Mouse (Mus musculus): ENCODE data around the gene Cuedc2. TPM values are rescaled to one million over a fixed set of nuclear protein-coding genes. Genes with fewer than 3 reads are reported as not detected.

Cuedc2 gene
- polyA plus RNA-seq, 1 experiment from 2014 or later, result 300 TPM

DNA sequence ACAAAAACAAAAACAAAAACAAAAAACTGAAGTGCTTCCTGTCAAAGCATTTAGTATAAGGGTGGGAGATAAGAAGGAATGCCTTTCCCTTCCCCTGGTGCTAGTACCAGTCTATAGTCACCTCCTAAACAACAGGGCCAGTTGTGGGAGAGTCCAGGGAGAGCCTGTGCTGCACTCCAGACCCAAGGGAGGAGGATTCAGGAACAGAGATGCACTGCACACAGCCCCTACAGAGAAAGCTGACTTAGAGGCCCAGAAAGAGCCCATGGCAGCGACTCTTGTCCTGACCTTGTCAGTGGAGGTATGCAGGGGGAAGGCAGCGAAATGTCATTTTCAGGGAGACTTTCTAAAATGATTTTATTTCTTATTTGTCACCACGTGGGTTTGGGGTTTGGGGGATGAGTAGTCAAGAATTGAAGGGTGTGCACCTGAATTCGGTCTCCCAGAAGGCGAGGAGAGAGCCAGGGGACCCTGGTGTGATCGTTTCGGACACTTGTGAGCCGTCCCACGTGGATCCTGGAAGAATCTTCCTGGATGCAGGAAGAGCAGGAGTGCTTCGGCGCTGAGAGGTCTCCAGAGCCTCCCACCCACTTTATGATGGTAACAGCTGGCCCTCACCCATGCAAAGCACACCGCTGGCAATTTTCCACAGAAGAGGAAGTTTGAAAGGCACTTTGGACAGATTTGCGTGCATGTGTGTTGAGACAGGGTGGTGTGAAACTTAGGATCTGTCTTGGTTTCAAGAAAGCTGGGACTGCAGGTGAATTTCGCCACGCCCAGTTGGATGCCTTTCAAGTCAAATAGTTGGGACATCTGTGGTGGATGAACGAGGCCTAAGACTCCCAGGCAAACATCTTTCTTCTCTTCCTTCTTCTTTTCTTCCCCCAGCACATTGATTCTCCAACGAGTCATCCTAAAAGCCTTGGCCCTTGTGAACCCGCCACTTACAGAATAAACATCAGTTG is 35.0 kb downstream of the Cuedc2 start:
- Histone ChIP-seq H3K36me3 (ENCODE audit: control insufficient read depth, insufficient read depth, low read length) (no peaks in the 10 kb centered on the region), H3K9me3 (ENCODE audit: control insufficient read depth, low read length) (no peaks in the 10 kb centered on the region), H3K4me3 (replicated peaks; ENCODE audit: low read depth, low read length) (peak overlapping the region; percentile 42; the same call in 1 of the 2 replicates), H3K9ac (replicated peaks; ENCODE audit: low read length) (no peak overlapping the region), H3K27me3 (ENCODE audit: control insufficient read depth, insufficient read depth, low read length) (peaks cover 24% of the 10 kb centered on the region; the same call in 1 of the 2 replicates), H3K27ac (replicated peaks; ENCODE audit: low read depth, low read length) (no peak overlapping the region), H3K4me2 (ENCODE audit: low read length) (peak overlapping the region; percentile 65), H3K4me1 (ENCODE audit: control insufficient read depth, insufficient read depth, low read length) (peaks cover 14% of the 10 kb centered on the region)
- 56% methylated on average over 18 of the region's 18 CpGs for WGBS
- ATAC-seq (ENCODE audit: low FRiP score, low TSS enrichment), result no peak
- no peak for DNase-seq

DNA sequence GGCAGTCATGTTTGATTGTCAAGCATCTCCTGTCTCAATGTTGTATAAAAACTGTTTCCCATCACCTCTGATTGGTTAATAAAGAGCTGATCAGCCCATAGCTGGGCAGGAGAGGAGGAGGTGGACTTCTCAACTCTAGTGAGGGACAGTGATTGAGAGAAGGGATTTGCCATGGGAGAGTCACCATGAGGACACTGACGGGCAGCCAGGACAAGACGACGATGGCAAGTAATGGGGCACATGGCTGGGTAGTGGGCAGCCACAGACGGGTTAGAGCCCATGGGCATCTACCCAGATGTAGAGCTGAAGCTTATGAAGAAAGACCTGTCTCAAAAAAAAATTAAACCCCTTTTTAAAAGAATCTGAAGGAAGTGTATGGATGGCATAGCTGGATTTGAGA is 36.0 kb downstream of the Cuedc2 start:
- Histone ChIP-seq H3K9ac (replicated peaks; ENCODE audit: low read length) (no peak overlapping the region), H3K4me1 (ENCODE audit: control insufficient read depth, insufficient read depth, low read length) (peaks cover 14% of the 10 kb centered on the region), H3K9me3 (ENCODE audit: control insufficient read depth, low read length) (no peaks in the 10 kb centered on the region), H3K27ac (replicated peaks; ENCODE audit: low read depth, low read length) (no peak overlapping the region), H3K4me2 (ENCODE audit: low read length) (no peak overlapping the region), H3K27me3 (ENCODE audit: control insufficient read depth, insufficient read depth, low read length) (peaks cover 14% of the 10 kb centered on the region; the same call in 1 of the 2 replicates), H3K36me3 (ENCODE audit: control insufficient read depth, insufficient read depth, low read length) (no peaks in the 10 kb centered on the region), H3K4me3 (replicated peaks; ENCODE audit: low read depth, low read length) (no peak overlapping the region)
- ATAC-seq (ENCODE audit: low FRiP score, low TSS enrichment), result no peak
- 90% methylated on average over 4 of the region's 4 CpGs for WGBS
- DNase-seq, result no peak

DNA sequence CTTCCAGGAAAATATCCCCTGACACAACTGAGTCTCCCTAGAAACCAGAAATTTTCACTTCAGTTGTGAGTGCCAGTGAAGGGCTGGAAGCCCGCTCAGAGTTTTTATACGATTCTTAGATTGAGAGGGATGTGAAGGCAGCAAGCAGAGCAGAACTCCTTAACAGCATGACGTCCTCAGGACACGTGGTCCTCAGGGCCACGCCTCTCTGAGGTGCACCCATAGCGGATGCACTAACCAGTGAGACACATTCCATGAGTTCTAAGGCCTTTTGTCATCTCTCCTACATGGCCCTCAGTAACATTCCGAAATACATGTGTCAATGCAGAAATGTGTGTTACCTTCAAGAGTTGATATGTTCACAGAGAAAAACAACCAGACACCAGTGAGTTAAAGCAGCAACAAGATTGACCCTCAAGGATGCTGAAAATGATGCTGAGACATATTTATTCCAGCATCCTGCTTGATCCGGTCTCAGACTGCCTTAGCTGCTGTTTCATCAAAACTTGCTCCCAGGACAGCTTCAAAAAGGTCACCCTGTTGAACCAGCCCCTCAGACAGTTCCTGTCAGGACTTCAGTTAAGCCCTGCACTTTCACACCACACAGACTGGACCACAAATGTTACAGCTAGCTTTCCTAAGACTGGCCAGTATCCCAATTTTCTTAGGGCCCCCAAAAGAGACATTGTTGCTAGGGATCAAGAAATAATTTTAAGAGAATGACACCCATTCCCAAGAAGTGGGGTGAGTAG is 38.0 kb downstream of the Cuedc2 start:
- peaks cover 10% of the 10 kb centered on the region for H3K4me1 ChIP-seq (ENCODE audit: control insufficient read depth, insufficient read depth, low read length)
- no peak overlapping the region for H3K4me2 ChIP-seq (ENCODE audit: low read length)
- H3K4me3 ChIP-seq (replicated peaks; ENCODE audit: low read depth, low read length), result no peak overlapping the region
- peaks cover 5% of the 10 kb centered on the region; the same call in 1 of the 2 replicates for H3K27me3 ChIP-seq (ENCODE audit: control insufficient read depth, insufficient read depth, low read length)
- no peak overlapping the region for H3K27ac ChIP-seq (replicated peaks; ENCODE audit: low read depth, low read length)
- no peaks in the 10 kb centered on the region for H3K9me3 ChIP-seq (ENCODE audit: control insufficient read depth, low read length)
- 43% methylated on average over 8 of the region's 8 CpGs for WGBS
- ATAC-seq (ENCODE audit: low FRiP score, low TSS enrichment) (no peak), DNase-seq (no peak)
- no peaks in the 10 kb centered on the region for H3K36me3 ChIP-seq (ENCODE audit: control insufficient read depth, insufficient read depth, low read length)
- H3K9ac ChIP-seq (replicated peaks; ENCODE audit: low read length), result no peak overlapping the region

DNA sequence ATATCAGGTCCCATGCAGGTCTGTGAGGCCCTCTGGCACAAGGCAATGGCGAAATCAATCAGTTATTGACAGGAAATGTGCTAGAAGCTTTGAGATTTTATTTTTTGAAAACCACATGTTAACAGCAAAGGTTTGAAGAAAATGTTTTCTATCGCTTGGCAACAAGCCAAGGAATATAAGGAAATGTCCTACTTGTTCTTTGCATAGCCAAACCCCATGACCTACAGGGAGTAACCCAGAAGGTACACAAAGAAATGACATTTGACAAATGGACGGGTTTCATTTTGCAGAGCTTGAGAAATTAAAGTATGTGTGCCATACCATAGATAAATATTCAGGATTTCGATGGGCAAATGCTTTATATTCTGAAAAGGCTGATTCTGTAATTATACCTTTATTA is 41.6 kb downstream of the Cuedc2 start:
- Histone ChIP-seq H3K9me3 (ENCODE audit: control insufficient read depth, low read length) (no peaks in the 10 kb centered on the region), H3K27me3 (ENCODE audit: control insufficient read depth, insufficient read depth, low read length) (no peaks in the 10 kb centered on the region), H3K4me1 (ENCODE audit: control insufficient read depth, insufficient read depth, low read length) (no peaks in the 10 kb centered on the region), H3K9ac (replicated peaks; ENCODE audit: low read length) (no peak overlapping the region), H3K36me3 (ENCODE audit: control insufficient read depth, insufficient read depth, low read length) (no peaks in the 10 kb centered on the region), H3K4me2 (ENCODE audit: low read length) (no peak overlapping the region), H3K4me3 (replicated peaks; ENCODE audit: low read depth, low read length) (no peak overlapping the region), H3K27ac (replicated peaks; ENCODE audit: low read depth, low read length) (no peak overlapping the region)
- 78% methylated on average over 4 of the region's 4 CpGs for WGBS
- ATAC-seq (ENCODE audit: low FRiP score, low TSS enrichment), result no peak
- no peak for DNase-seq

DNA sequence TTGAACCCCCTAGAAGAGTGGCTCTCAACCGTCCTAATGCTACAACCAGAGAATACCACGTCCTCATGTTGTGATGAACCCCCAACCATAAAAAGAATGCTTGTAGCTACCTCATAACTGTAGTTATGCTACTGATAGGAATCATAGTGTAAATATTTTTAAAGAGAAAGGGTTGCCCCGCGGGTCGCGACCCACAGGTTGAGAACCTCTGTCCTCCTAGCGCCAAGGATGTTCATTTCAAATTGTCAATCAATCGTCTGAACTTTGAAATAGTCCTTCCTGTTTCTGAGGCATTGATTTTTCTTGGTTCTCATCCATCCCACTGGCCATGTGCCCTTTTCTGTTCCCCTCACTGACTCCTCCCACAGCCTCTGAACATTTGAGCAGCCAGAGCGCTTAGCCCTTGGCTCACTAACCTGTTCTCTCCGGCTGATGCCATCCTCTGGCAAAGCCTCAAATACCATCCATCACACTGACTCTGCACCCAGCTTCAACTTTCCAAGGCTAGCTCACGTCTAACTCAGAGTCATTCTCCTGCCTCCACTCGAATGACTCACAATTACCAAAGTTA is 47.9 kb downstream of the Cuedc2 start:
- Histone ChIP-seq H3K9me3 (ENCODE audit: control insufficient read depth, low read length) (no peaks in the 10 kb centered on the region), H3K27me3 (ENCODE audit: control insufficient read depth, insufficient read depth, low read length) (no peaks in the 10 kb centered on the region), H3K36me3 (ENCODE audit: control insufficient read depth, insufficient read depth, low read length) (peaks cover 17% of the 10 kb centered on the region), H3K4me2 (ENCODE audit: low read length) (no peak overlapping the region), H3K4me1 (ENCODE audit: control insufficient read depth, insufficient read depth, low read length) (no peaks in the 10 kb centered on the region), H3K4me3 (replicated peaks; ENCODE audit: low read depth, low read length) (no peak overlapping the region), H3K9ac (replicated peaks; ENCODE audit: low read length) (no peak overlapping the region), H3K27ac (replicated peaks; ENCODE audit: low read depth, low read length) (no peak overlapping the region)
- ATAC-seq (ENCODE audit: low FRiP score, low TSS enrichment), result no peak
- 76% methylated on average over 12 of the region's 12 CpGs for WGBS
- no peak for DNase-seq

DNA sequence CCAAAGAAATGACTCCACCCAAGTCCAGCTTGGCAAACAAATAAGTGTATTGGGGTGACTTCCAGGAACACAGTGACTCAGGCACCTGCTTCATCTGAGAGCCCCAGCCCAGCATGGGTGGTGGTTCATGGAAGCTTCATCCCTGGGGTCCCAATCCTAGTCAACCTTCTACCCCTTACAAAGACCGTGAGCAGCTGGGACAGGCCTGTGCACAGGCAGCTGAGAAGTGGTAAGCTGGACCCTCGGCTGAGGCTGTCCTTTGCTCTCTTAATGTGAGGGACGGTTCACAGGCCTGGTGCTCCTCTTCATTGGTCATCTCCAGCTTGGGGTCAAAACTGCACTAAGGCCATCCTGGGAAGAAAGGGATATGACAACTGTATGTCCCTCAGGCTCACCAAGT is 50.9 kb downstream of the Cuedc2 start:
- Histone ChIP-seq H3K4me2 (ENCODE audit: low read length) (no peak overlapping the region), H3K4me3 (replicated peaks; ENCODE audit: low read depth, low read length) (no peak overlapping the region), H3K9ac (replicated peaks; ENCODE audit: low read length) (no peak overlapping the region), H3K4me1 (ENCODE audit: control insufficient read depth, insufficient read depth, low read length) (no peaks in the 10 kb centered on the region), H3K36me3 (ENCODE audit: control insufficient read depth, insufficient read depth, low read length) (peaks cover 47% of the 10 kb centered on the region), H3K27ac (replicated peaks; ENCODE audit: low read depth, low read length) (no peak overlapping the region), H3K9me3 (ENCODE audit: control insufficient read depth, low read length) (no peaks in the 10 kb centered on the region), H3K27me3 (ENCODE audit: control insufficient read depth, insufficient read depth, low read length) (no peaks in the 10 kb centered on the region)
- no peak for ATAC-seq (ENCODE audit: low FRiP score, low TSS enrichment)
- no peak for DNase-seq
- 86% methylated on average over 3 of the region's 3 CpGs for WGBS

DNA sequence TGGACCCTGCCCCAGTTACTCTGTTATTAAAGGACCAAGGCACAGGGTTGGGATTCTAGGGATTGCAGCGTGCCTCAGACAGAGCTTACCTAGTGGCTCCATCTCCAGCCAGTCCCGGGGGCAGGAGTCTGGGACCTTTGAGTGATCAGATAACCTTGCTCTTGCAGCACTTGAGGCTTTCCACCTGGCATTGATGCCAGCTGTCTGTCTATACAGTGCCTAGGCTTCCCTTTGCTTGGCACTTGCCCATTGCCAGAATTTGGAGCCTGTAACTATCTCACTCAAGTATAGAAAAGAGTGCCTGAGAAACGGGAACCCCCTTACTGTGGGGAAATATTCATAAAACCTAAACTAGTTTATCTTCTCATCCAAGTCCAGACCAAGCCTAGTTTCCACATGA is 51.6 kb downstream of the Cuedc2 start:
- ATAC-seq (ENCODE audit: low FRiP score, low TSS enrichment), result no peak
- Histone ChIP-seq H3K36me3 (ENCODE audit: control insufficient read depth, insufficient read depth, low read length) (peaks cover 54% of the 10 kb centered on the region), H3K4me1 (ENCODE audit: control insufficient read depth, insufficient read depth, low read length) (no peaks in the 10 kb centered on the region), H3K4me3 (replicated peaks; ENCODE audit: low read depth, low read length) (no peak overlapping the region), H3K9me3 (ENCODE audit: control insufficient read depth, low read length) (no peaks in the 10 kb centered on the region), H3K27ac (replicated peaks; ENCODE audit: low read depth, low read length) (no peak overlapping the region), H3K9ac (replicated peaks; ENCODE audit: low read length) (no peak overlapping the region), H3K4me2 (ENCODE audit: low read length) (no peak overlapping the region), H3K27me3 (ENCODE audit: control insufficient read depth, insufficient read depth, low read length) (no peaks in the 10 kb centered on the region)
- no peak for DNase-seq
- 90% methylated on average over 3 of the region's 3 CpGs for WGBS

DNA sequence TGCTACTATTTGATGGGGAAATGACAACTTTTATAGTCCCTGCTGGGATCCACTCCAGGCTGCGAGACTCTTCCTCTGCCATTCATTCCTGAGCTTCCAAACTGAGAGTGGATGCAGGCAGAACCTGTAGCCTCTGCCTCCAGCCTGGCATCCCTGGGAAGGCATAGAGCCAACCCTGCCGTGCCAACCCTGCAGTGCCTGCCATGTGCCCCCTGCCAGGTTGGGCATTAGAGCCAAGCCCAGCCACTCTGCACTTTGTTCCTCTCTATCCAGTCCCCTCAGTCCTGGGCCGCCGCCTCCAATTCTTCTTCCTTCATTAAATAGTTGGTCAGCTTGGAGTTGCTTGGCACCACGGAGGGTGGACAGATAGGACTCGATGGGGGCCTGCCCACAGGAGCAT is 52.5 kb downstream of the Cuedc2 start:
- H3K27me3 ChIP-seq (ENCODE audit: control insufficient read depth, insufficient read depth, low read length), result no peaks in the 10 kb centered on the region
- H3K4me1 ChIP-seq (ENCODE audit: control insufficient read depth, insufficient read depth, low read length), result no peaks in the 10 kb centered on the region
- H3K4me2 ChIP-seq (ENCODE audit: low read length), result no peak overlapping the region
- H3K4me3 ChIP-seq (replicated peaks; ENCODE audit: low read depth, low read length), result no peak overlapping the region
- ATAC-seq (ENCODE audit: low FRiP score, low TSS enrichment) (no peak), DNase-seq (no peak)
- 94% methylated on average over 6 of the region's 6 CpGs for WGBS
- no peaks in the 10 kb centered on the region for H3K9me3 ChIP-seq (ENCODE audit: control insufficient read depth, low read length)
- no peak overlapping the region for H3K27ac ChIP-seq (replicated peaks; ENCODE audit: low read depth, low read length)
- H3K9ac ChIP-seq (replicated peaks; ENCODE audit: low read length), result no peak overlapping the region
- peaks cover 63% of the 10 kb centered on the region for H3K36me3 ChIP-seq (ENCODE audit: control insufficient read depth, insufficient read depth, low read length)
